In the genomic region with DNA sequence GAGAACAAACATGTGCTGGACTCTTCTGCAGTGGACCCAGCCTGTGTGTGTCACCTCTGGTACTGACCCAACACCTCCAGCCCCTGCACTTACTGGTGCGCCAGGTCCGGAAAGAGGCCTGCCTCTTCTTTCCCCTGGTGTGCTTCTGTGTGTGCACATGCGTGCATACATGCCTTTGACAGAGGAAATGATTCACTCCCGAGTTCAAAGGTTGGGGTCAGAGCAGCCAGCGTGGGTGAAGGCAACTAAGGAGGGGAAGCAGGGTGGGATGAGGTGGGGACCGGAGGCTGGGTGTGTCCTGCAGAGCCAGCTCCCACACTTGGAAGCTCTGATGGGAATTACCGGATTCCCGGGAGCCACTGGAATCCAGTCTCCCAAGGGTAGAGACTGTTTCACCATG, we compare ENCODE assay signal across 14 mouse cellular contexts. TPM values are rescaled to one million over a fixed set of nuclear protein-coding genes. Genes with fewer than 3 reads are reported as not detected.
DNase-seq lines count a peak whose midpoint lies in the region; ATAC-seq lines count a peak whose summit lies in the region.
"Had no signal": no experiment of that assay in that cellular context is flagged by ENCODE, and none has a peak within 500 bp of the region (broad histone marks: within the 10 kb centered on the region; RNA-seq: fewer than 3 reads in every experiment).

No protein-coding gene starts in this region.

- H3K36me3 ChIP-seq in kidney, embryonic 15.5 days = no peaks in the 10 kb centered on the region
- no peaks in the 10 kb centered on the region for H3K36me3 ChIP-seq in hindbrain, embryonic 13.5 days
- H3K36me3 ChIP-seq: intestine, embryonic 15.5 days; limb, embryonic 13.5 days; midbrain, embryonic 12.5 days had no signal

- DNase-seq in adrenal gland, adult (ENCODE audit: inconsistent age in 2 of 2, low spot score in 1 of 2) = peak; percentile 45 to 72
- DNase-seq in adrenal gland, postnatal 4 days (ENCODE audit: low spot score in 2 of 2) = no peak
- DNase-seq in kidney, adult 11 months = peak; percentile 22
- DNase-seq in CD4-positive helper T cell, adult 2 months (ENCODE audit: low read depth, low spot score) = peak; percentile 56
- peak; percentile 61 for DNase-seq in naive thymus-derived CD4-positive, alpha-beta T cell, adult 2 months (ENCODE audit: low read depth)
- no peak for DNase-seq in right cerebral cortex, postnatal 25 days
- DNase-seq: cerebellum, adult 2 months; right cerebral cortex, adult 18-20 months had no signal

- 33% methylated on average over 8 of the region's 8 CpGs for WGBS in kidney, embryonic 15.5 days
- WGBS in hindbrain, embryonic 13.5 days = 72% methylated on average over 8 of the region's 8 CpGs

- peaks cover 71% of the 10 kb centered on the region for H3K4me1 ChIP-seq in kidney, embryonic 15.5 days
- peaks cover 22% of the 10 kb centered on the region for H3K4me1 ChIP-seq in hindbrain, embryonic 13.5 days (replicated peaks)

- H3K27ac ChIP-seq in kidney, embryonic 15.5 days = no peak overlapping the region
- H3K27ac ChIP-seq in hindbrain, embryonic 13.5 days = no peak overlapping the region
- H3K27ac ChIP-seq: intestine, embryonic 15.5 days; limb, embryonic 13.5 days; midbrain, embryonic 12.5 days had no signal

- no peaks in the 10 kb centered on the region for H3K27me3 ChIP-seq in kidney, embryonic 15.5 days
- H3K27me3 ChIP-seq in hindbrain, embryonic 13.5 days = no peaks in the 10 kb centered on the region
- H3K27me3 ChIP-seq: intestine, embryonic 15.5 days; limb, embryonic 13.5 days; midbrain, embryonic 12.5 days had no signal

- H3K4me3 ChIP-seq in kidney, embryonic 15.5 days (replicated peaks) = no peak overlapping the region
- no peak overlapping the region for H3K4me3 ChIP-seq in hindbrain, embryonic 13.5 days
- H3K4me3 ChIP-seq: intestine, embryonic 15.5 days; limb, embryonic 13.5 days; midbrain, embryonic 12.5 days; myocyte had no signal

- H3K4me2 ChIP-seq in kidney, embryonic 15.5 days = no peak overlapping the region
- no peak overlapping the region for H3K4me2 ChIP-seq in hindbrain, embryonic 13.5 days
- H3K4me2 ChIP-seq: intestine, embryonic 15.5 days; limb, embryonic 13.5 days; midbrain, embryonic 12.5 days had no signal

- H3K9ac ChIP-seq in kidney, embryonic 15.5 days = no peak overlapping the region
- H3K9ac ChIP-seq in hindbrain, embryonic 13.5 days = no peak overlapping the region
- H3K9ac ChIP-seq: intestine, embryonic 15.5 days; limb, embryonic 13.5 days; midbrain, embryonic 12.5 days had no signal

- no peak for ATAC-seq in kidney, embryonic 15.5 days (replicated peaks; ENCODE audit: low FRiP score)
- ATAC-seq in hindbrain, embryonic 13.5 days (ENCODE audit: low FRiP score) = no peak
- ATAC-seq: intestine, embryonic 15.5 days had no signal

- no peaks in the 10 kb centered on the region for H3K9me3 ChIP-seq in kidney, embryonic 15.5 days (replicated peaks)
- no peaks in the 10 kb centered on the region for H3K9me3 ChIP-seq in hindbrain, embryonic 13.5 days
- H3K9me3 ChIP-seq: intestine, embryonic 15.5 days; limb, embryonic 13.5 days; midbrain, embryonic 12.5 days had no signal

RNA-seq across cellular contexts. Expression of a gene that starts 46.8 kb away (rescaled TPM):
- 100 to 1,000 TPM; 158 to 171 TPM for total RNA-seq in adrenal gland, postnatal 4 days (2021)
- polyA plus RNA-seq in kidney, embryonic 15.5 days (2015; fragmentation: Nextera tagmentation; extraction: Ambion mirVana) = 120 and 126 TPM in 2 replicates
- polyA plus RNA-seq in hindbrain, embryonic 13.5 days (2015; fragmentation: Nextera tagmentation; extraction: Ambion mirVana) = 117 and 118 TPM in 2 replicates

Comparison
In these comparisons a context has a peak if more than half of its experiments do, and no peak if none do; other contexts are left out.
1. DNase-seq: peak in adrenal gland, adult (2 of 2), kidney, adult 11 months (single experiment), CD4-positive helper T cell, adult 2 months (single experiment) and naive thymus-derived CD4-positive, alpha-beta T cell, adult 2 months (single experiment); none in adrenal gland, postnatal 4 days (0 of 2) and right cerebral cortex, postnatal 25 days (single experiment).